Mouse (Mus musculus) left cerebral cortex, postnatal 25 days (tissue): ENCODE data around the gene Klk1b16. TPM values are rescaled to one million over a fixed set of nuclear protein-coding genes. Genes with fewer than 3 reads are reported as not detected.
"Not testable (repeated sequence)": the region's sequence is repeated elsewhere in the genome, so short reads cannot be mapped to it uniquely, and the experiment has no call there.

Experiments
- DNase-seq, 2 experiments: peaks; one replicate each; pipeline ENCODE4 v3.0.0; 2022; ENCODE audit warnings: low spot score in 2 of 2, mixed read lengths in 1 of 2
- intact Hi-C: fragments of 180-260 bp; cut with DNase I; formaldehyde crosslinking; loops from one replicate; pipeline ENCODE4 v1.15.1; 2025
- total RNA-seq, 2 experiments: library from RNA; stranded (reverse); gene quantifications; 2 replicates each; pipeline ENCODE4 v1.2.3; 2021

Klk1b16 gene
- not detected for total RNA-seq

- intact Hi-C loops: no loop called here
- DNase-seq: no peak
Measured at GRCm38 (mm10) chr7:44136467-44136866, at the start of gene Klk1b16. Klk1b16 (plus strand) TSS chr7:44136767.

- intact Hi-C loops: no loop called here
- no peak for DNase-seq
Measured at GRCm38 (mm10) chr7:44096111-44096510, 40.5 kb upstream of the Klk1b16 start.

- intact Hi-C loops, DNase-seq: not testable (repeated sequence)
Measured at GRCm38 (mm10) chr7:44102028-44102427, 34.5 kb upstream of the Klk1b16 start, which contains the start of gene Klk1b21. Klk1b21 (plus strand) TSS chr7:44102328.

- DNase-seq: no peak
- intact Hi-C loops: no loop called here
Measured at GRCm38 (mm10) chr7:44112373-44112772, 24.2 kb upstream of the Klk1b16 start, which contains the start of gene Klk1b22. Klk1b22 (plus strand) TSS chr7:44112673.

GRCm38 (mm10) chr7:44123445-44123844, 13.1 kb upstream of the Klk1b16 start:
- no peak for DNase-seq
- intact Hi-C loops: no loop called here

- no peak for DNase-seq
- intact Hi-C loops: no loop called here
Measured at GRCm38 (mm10) chr7:44179299-44180045, 42.9 kb downstream of the Klk1b16 start.

- intact Hi-C loops, DNase-seq: not testable (repeated sequence)
Measured at GRCm38 (mm10) chr7:44186516-44186915, 49.9 kb downstream of the Klk1b16 start.

- intact Hi-C loops, DNase-seq: not testable (repeated sequence)
Measured at GRCm38 (mm10) chr7:44187936-44188335, 51.4 kb downstream of the Klk1b16 start, which contains the start of gene Klk1b24. Klk1b24 (plus strand) TSS chr7:44188236.

Other genes with a start within 250 kb of the Klk1b16 start
- gene Klk15, start 203.0 kb upstream of the Klk1b16 start, total RNA-seq: not detected
- gene Klk1b8, start 186.1 kb upstream of the Klk1b16 start, total RNA-seq: not detected
- gene Klk1b1, start 170.0 kb upstream of the Klk1b16 start, total RNA-seq: not detected
- not detected for gene Klk1b9, start 160.7 kb upstream of the Klk1b16 start, total RNA-seq
- not detected for gene Klk1b11, start 140.9 kb upstream of the Klk1b16 start, total RNA-seq
- gene Klk1b26, start 124.6 kb upstream of the Klk1b16 start, total RNA-seq: not detected
- not detected for gene Klk1b27, start 84.5 kb upstream of the Klk1b16 start, total RNA-seq
- not detected for gene Klk1b21, start 34.4 kb upstream of the Klk1b16 start, total RNA-seq
- gene Klk1b22, start 24.1 kb upstream of the Klk1b16 start, total RNA-seq: not detected
- not detected for gene Klk1b24, start 51.5 kb downstream of the Klk1b16 start, total RNA-seq
- not detected for gene Klk1b3, start 61.4 kb downstream of the Klk1b16 start, total RNA-seq
- gene Klk1b4, start 70.7 kb downstream of the Klk1b16 start, total RNA-seq: not detected
- gene Klk1b5, start 79.2 kb downstream of the Klk1b16 start, total RNA-seq: not detected
- not detected for gene Klk1, start 88.6 kb downstream of the Klk1b16 start, total RNA-seq
- not detected for gene Gm36864, start 99.4 kb downstream of the Klk1b16 start, total RNA-seq
- 1 to 10 TPM; 1.1 to 1.6 TPM for gene 1700028J19Rik, start 109.9 kb downstream of the Klk1b16 start, total RNA-seq
- 10 to 100 TPM; 72.5 to 73.5 TPM for gene 2410002F23Rik, start 110.0 kb downstream of the Klk1b16 start, total RNA-seq
- gene Acp4, start 120.6 kb downstream of the Klk1b16 start, total RNA-seq: not detected
- not detected for gene Gm15517, start 124.7 kb downstream of the Klk1b16 start, total RNA-seq
- gene Clec11a, start 170.1 kb downstream of the Klk1b16 start, total RNA-seq: 1 to 10 TPM; 3.5 to 3.9 TPM
- gene Shank1, start 173.5 kb downstream of the Klk1b16 start, total RNA-seq: 100 to 1,000 TPM; 571 to 587 TPM
- gene Syt3, start 247.3 kb downstream of the Klk1b16 start, total RNA-seq: 10 to 100 TPM; 60.0 to 65.0 TPM
- 1 to 10 TPM; 1.9 to 2.2 TPM for gene 1700008O03Rik, start 249.1 kb downstream of the Klk1b16 start, total RNA-seq